Mouse (Mus musculus) heart, embryonic 14.5 days (tissue): ENCODE measurements at regions not wholly inside any gene's neighbourhood (a gene's known extent, or its start where the extent isn't known, plus 50 kb on each side); places are given as distances from the start of the nearest gene placed in this dataset.

Experiments
- ATAC-seq: fragments of 200-750 bp; cut with Nextera tagmentation; 2 replicates; pipeline ENCODE4 v1.8.0; 2017; ENCODE audit warnings: low read depth, moderate TSS enrichment; ENCODE audit not compliant: insufficient number of reproducible peaks, insufficient read depth, low FRiP score
- H3K27ac ChIP-seq, 2 experiments: fragments of 200-500 bp in 1 of 2; fragments of 300-500 bp in 1 of 2; sonication (generic) in 1 of 2; replicated peaks in 1 of 2; 2 replicates each; pipeline ENCODE4 v1.5.1; 2012 to 2014; ENCODE audit warnings: low read depth in 2 of 2, low read length in 2 of 2, control low read depth in 1 of 2, mild to moderate bottlenecking in 1 of 2, mixed read lengths in 1 of 2; ENCODE audit not compliant: control insufficient read depth in 1 of 2, insufficient read depth in 1 of 2
- H3K27me3 ChIP-seq: fragments of 300-500 bp; sonication (generic); 2 replicates; pipeline ENCODE4 v1.6.1; 2014; ENCODE audit warnings: mild to moderate bottlenecking, low read length, control low read depth; ENCODE audit not compliant: control insufficient read depth, insufficient read depth
- H3K36me3 ChIP-seq: fragments of 300-500 bp; sonication (generic); 2 replicates; pipeline ENCODE4 v1.6.1; 2014; ENCODE audit warnings: mild to moderate bottlenecking, control low read depth, low read length, mixed read lengths; ENCODE audit not compliant: control insufficient read depth, insufficient read depth
- H3K4me1 ChIP-seq, 2 experiments: fragments of 200-500 bp in 1 of 2; fragments of 300-500 bp in 1 of 2; sonication (generic) in 1 of 2; 2 replicates each; pipeline ENCODE4 v1.6.1; 2012 to 2014; ENCODE audit warnings: low read length in 2 of 2, control low read depth in 1 of 2, mixed read lengths in 1 of 2; ENCODE audit not compliant: control insufficient read depth in 2 of 2, insufficient read depth in 2 of 2
- H3K4me2 ChIP-seq: fragments of 300-500 bp; sonication (generic); 2 replicates; pipeline ENCODE4 v1.6.1; 2014; ENCODE audit warnings: mild to moderate bottlenecking, low read length
- H3K4me3 ChIP-seq, 2 experiments: fragments of 200-500 bp in 1 of 2; fragments of 300-500 bp in 1 of 2; sonication (generic) in 1 of 2; 2 replicates each; pipeline ENCODE4 v1.5.1; 2012 to 2014; ENCODE audit warnings: low read length in 2 of 2, mild to moderate bottlenecking in 2 of 2, control low read depth in 1 of 2, low read depth in 1 of 2, moderate library complexity in 1 of 2; ENCODE audit not compliant: control insufficient read depth in 1 of 2, insufficient read depth in 1 of 2
- H3K9ac ChIP-seq: fragments of 300-500 bp; sonication (generic); 2 replicates; pipeline ENCODE4 v1.6.1; 2014; ENCODE audit warnings: mild to moderate bottlenecking, low read length
- H3K9me3 ChIP-seq: fragments of 300-500 bp; sonication (generic); 2 replicates; pipeline ENCODE4 v1.6.1; 2016; ENCODE audit warnings: low read length, control low read depth; ENCODE audit not compliant: control insufficient read depth
- WGBS: fragments of 180-500 bp; shearing (Covaris S2); extraction: QIAGEN DNeasy Blood & Tissue Kit; methylation state at CpG from one replicate; pipeline ENCODE4 v1.1.7; 2014; 5-methylcytosine and 5-hydroxymethylcytosine counted together

DNA sequence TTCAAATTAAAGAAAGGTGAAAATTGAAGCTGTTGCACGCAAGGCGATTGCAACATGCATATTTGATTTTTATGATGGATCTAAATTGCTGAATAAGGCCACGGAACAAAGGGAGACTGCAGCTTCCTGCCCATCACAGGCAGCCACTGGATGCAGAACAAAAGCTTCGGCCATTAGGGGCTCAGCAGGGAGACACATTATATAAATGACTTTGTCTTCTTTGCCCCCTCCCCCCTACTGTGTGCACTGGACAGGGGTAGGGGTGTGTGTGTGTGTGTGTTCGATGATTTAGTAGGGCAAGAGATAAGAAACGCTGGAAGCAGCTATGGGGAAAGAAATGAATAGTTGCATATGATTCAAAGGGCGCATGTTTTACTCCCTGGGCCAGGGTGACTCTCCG is 481.2 kb upstream of the Pmfbp1 start:
- 54% methylated on average over 8 of the region's 8 CpGs for WGBS
- no peak for ATAC-seq
- H3K4me1 ChIP-seq, result no peaks in the 10 kb centered on the region

DNA sequence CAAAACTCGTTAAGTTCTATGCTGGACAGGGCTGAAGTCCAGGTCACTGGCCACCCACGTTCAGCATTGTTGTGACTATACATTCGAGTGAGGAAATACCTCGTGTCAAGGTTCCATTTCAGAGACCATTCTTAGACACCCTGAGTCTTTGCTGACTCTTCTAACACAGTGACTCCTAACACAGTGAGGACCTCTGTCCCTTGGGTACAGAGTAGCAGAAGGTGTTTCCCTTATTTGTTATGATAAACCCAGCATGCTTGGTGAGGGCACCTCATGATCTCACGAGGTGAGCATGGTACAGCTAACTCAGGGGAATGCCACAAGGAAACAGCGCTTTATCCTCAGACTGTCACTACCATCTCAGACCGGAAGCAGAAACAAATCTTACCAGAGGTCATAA is 480.2 kb upstream of the Pmfbp1 start:
- Histone ChIP-seq H3K4me1 (no peaks in the 10 kb centered on the region), H3K4me2 (no peak overlapping the region), H3K27ac (no peak overlapping the region), H3K4me3 (no peak overlapping the region), H3K36me3 (no peaks in the 10 kb centered on the region), H3K9me3 (no peaks in the 10 kb centered on the region), H3K9ac (no peak overlapping the region), H3K27me3 (no peaks in the 10 kb centered on the region)
- WGBS, result 66% methylated on average over 7 of the region's 7 CpGs
- no peak for ATAC-seq

More for the DNA sequence above, 481.2 kb upstream of the Pmfbp1 start:
- Histone ChIP-seq H3K9me3 (no peaks in the 10 kb centered on the region), H3K9ac (no peak overlapping the region), H3K27me3 (no peaks in the 10 kb centered on the region), H3K36me3 (no peaks in the 10 kb centered on the region), H3K4me2 (no peak overlapping the region), H3K4me3 (no peak overlapping the region), H3K27ac (no peak overlapping the region)

DNA sequence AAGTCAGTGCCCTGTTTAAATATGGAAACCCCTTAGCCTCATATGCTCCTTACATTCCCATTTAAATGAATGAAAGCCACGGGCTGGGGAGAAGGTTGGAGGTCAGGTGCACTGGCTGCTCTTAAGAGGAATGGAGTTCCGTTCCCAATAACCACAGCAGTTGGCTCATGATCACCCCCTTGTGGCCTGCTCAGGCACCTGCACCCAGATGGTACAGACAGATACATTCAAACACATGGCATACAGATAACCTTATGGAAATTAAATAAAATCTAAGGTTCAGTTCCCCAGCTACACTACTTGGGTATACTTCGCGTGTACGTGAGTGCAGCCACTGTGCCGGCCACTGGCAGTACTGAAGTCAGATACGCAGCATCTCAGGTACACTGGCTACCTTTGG is 479.1 kb upstream of the Pmfbp1 start:
- Histone ChIP-seq H3K4me2 (no peak overlapping the region), H3K9ac (no peak overlapping the region), H3K4me3 (no peak overlapping the region), H3K27me3 (no peaks in the 10 kb centered on the region), H3K27ac (no peak overlapping the region), H3K9me3 (no peaks in the 10 kb centered on the region), H3K36me3 (no peaks in the 10 kb centered on the region), H3K4me1 (no peaks in the 10 kb centered on the region)
- WGBS, result 66% methylated on average over 7 of the region's 7 CpGs
- ATAC-seq, result no peak

DNA sequence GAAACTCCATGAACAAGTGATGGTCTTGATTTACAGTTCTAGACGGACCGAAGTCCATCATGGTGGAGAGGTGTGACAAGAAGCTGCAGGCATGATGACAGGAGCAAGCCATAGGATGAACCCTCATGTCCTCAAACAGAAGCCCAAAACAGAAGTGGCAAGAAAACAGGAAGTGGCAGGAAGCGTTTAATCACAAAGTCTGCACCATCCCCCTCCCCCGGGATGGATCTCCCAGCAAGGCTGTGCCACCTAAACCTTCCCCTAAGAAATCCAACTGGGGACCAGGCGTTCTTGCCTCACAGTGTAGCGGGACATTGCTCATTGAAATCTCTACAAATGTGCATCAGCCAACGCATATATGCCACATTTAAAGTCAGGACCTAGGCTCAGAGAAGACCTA is 474.3 kb upstream of the Pmfbp1 start:
- H3K27me3 ChIP-seq, result no peaks in the 10 kb centered on the region
- no peaks in the 10 kb centered on the region for H3K36me3 ChIP-seq
- no peaks in the 10 kb centered on the region for H3K9me3 ChIP-seq
- no peaks in the 10 kb centered on the region for H3K4me1 ChIP-seq
- no peak for ATAC-seq
- H3K4me3 ChIP-seq, result no peak overlapping the region
- H3K9ac ChIP-seq, result no peak overlapping the region
- no peak overlapping the region for H3K27ac ChIP-seq
- WGBS, result 73% methylated on average over 7 of the region's 7 CpGs
- no peak overlapping the region for H3K4me2 ChIP-seq

DNA sequence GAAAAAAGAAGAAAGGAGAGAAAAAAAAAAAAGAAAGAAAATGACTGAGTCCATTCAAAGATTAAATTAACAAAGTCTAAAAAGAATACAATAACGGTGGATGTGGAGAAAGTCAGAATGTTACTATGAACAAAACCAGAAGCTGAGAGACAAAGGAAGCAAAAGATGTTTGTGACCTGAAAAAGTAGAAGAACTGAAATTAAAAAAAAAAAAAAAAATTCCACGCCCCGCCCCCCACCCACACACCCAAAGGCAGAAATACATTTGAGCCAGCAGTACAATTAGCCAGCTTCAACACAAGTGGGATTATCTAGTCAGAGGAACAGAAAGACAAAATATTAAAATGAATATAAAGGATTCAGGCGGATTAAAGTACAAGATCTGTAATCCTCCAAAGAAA is 473.7 kb upstream of the Pmfbp1 start:
- Histone ChIP-seq H3K4me2 (no peak overlapping the region), H3K4me3 (no peak overlapping the region), H3K36me3 (no peaks in the 10 kb centered on the region), H3K27ac (no peak overlapping the region), H3K9ac (no peak overlapping the region), H3K9me3 (no peaks in the 10 kb centered on the region), H3K4me1 (no peaks in the 10 kb centered on the region), H3K27me3 (no peaks in the 10 kb centered on the region)
- 91% methylated on average over 4 of the region's 4 CpGs for WGBS
- ATAC-seq, result no peak

DNA sequence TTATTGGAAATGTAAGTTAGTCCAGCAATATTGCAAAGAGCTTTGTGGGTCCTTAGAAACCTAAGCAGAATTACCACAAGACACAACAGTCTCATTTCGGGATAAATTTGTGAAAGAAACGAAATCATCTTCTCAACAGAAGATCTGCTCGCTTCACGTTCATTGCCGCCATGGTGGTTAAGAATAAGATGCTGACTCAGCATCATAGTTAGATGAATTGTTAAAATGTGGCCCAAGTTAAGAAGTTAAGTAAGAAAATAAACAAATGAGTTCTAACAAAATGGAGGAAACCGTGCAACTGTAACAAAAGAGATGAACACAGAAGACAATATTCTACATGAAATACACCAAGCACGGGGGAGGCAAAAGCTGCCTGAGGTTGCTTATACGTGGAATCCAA is 465.9 kb upstream of the Pmfbp1 start:
- Histone ChIP-seq H3K9ac (no peak overlapping the region), H3K36me3 (no peaks in the 10 kb centered on the region), H3K4me3 (no peak overlapping the region), H3K9me3 (no peaks in the 10 kb centered on the region), H3K4me1 (no peaks in the 10 kb centered on the region), H3K4me2 (no peak overlapping the region), H3K27ac (no peak overlapping the region), H3K27me3 (no peaks in the 10 kb centered on the region)
- WGBS, result 90% methylated on average over 8 of the region's 8 CpGs
- ATAC-seq, result no peak

DNA sequence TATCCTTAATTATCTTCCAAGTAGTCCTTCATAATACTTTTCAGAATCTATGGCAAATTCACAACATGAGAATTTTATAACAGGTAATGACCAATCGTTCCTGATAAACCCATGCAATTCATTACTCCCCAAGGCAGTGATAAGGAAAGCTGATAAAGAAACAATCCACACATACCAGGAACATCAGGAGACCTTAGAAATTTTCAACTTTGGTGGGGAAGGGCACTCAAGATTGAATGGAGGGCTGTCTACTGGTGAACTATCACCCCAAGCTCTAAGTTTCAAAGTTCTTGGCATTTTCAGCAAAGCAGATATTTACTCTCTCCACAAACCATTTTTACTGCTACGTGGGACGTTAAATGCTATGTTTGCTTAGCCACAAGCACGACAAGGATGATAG is 440.2 kb upstream of the Pmfbp1 start:
- no peak overlapping the region for H3K4me3 ChIP-seq
- H3K4me2 ChIP-seq, result no peak overlapping the region
- H3K9me3 ChIP-seq, result peaks cover 7% of the 10 kb centered on the region
- no peak overlapping the region for H3K27ac ChIP-seq
- H3K4me1 ChIP-seq, result no peaks in the 10 kb centered on the region
- H3K9ac ChIP-seq, result no peak overlapping the region
- WGBS, result 78% methylated on average over 4 of the region's 4 CpGs
- no peaks in the 10 kb centered on the region for H3K27me3 ChIP-seq
- H3K36me3 ChIP-seq, result no peaks in the 10 kb centered on the region
- ATAC-seq, result no peak

DNA sequence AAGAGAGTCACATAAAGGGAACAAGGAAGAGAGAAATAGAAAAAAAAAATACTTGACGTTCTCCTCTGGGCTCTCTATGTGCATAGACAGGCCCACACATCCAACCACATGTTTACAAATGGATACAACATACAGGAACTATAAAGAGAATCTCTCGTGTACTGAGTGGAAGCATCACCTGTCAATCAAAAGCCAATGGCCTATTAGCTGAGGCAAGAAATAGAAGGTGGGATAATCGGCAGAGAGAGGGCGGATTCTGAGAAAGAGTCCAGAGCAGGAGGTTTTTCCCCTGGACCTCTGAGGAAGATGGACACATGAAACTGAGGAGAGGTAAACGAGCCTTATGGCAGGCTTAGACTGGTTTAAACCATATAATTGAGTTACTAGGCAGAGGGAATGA is 434.7 kb upstream of the Pmfbp1 start:
- Histone ChIP-seq H3K4me2 (no peak overlapping the region), H3K9me3 (no peaks in the 10 kb centered on the region), H3K36me3 (no peaks in the 10 kb centered on the region), H3K9ac (no peak overlapping the region), H3K27ac (no peak overlapping the region), H3K27me3 (no peaks in the 10 kb centered on the region), H3K4me1 (no peaks in the 10 kb centered on the region), H3K4me3 (no peak overlapping the region)
- 83% methylated on average over 5 of the region's 5 CpGs for WGBS
- no peak for ATAC-seq
